Mouse (Mus musculus): ENCODE measurements around the gene Bhlhe40.

DNA sequence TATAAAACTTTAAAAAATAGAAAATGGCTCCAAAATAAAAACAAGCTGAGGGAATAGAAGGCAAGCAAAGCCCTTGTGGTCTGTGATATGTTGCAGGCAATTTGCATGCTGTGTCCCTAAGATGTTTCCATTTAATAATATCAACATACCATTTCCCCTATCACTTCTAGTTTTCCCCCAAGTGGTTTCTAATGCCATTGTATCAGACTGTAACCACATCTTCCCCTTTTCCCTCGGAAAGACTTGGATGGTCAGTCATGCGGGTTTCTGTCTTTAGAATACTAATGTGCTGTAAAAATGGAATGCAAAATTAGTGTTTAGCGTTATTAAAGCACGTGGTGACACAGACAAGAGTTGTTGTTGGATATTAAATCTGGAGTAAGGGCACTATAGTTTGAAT lies 35.5 kb upstream of the Bhlhe40 start:
- no peak for TF ChIP-seq CTCF (IDR thresholded peaks at IDR 0.05; ENCODE audit: extremely low read depth, insufficient read depth, insufficient read length, insufficient replicate concordance)
- no peak for TF ChIP-seq POLR2A (IDR thresholded peaks at IDR 0.05; ENCODE audit: low read depth, low read length)

Data from spleen, adult 2 months (tissue).